Mouse (Mus musculus) G1E (cell line): ENCODE data around the gene Prkar2a. TPM values are rescaled to one million over a fixed set of nuclear protein-coding genes. Genes with fewer than 3 reads are reported as not detected.
A peak's percentile ranks its signal among the peaks of the same experiment; 100 is the strongest.

Source experiments
- ATAC-seq: 2 replicates; pipeline ENCODE4 v1.8.0; 2016; ENCODE audit warnings: mild to moderate bottlenecking; ENCODE audit not compliant: insufficient number of reproducible peaks, poor library complexity, low FRiP score, severe bottlenecking; ENCODE audit errors: extremely low read depth
- DNase-seq: peaks from one replicate; pipeline ENCODE4 v3.0.0; 2012; ENCODE audit warnings: low spot score
- H3K27me3 ChIP-seq: 2 replicates; pipeline ENCODE4 v1.6.1; 2012; ENCODE audit warnings: mild to moderate bottlenecking, low read length, inconsistent platforms; ENCODE audit not compliant: insufficient read depth
- H3K36me3 ChIP-seq: replicated peaks from 2 replicates; pipeline ENCODE3; 2012; ENCODE audit warnings: mild to moderate bottlenecking, inconsistent platforms
- H3K4me1 ChIP-seq: 2 replicates; pipeline ENCODE4 v1.6.1; 2012; ENCODE audit warnings: low read depth, low read length, inconsistent platforms, mixed read lengths; ENCODE audit not compliant: insufficient read depth
- H3K4me3 ChIP-seq: 2 replicates; pipeline ENCODE4 v1.5.1; 2012; ENCODE audit warnings: low read depth, mild to moderate bottlenecking, inconsistent platforms, low read length, moderate library complexity, mixed read lengths
- H3K9me3 ChIP-seq: replicated peaks from 2 replicates; pipeline ENCODE4 v1.6.1; 2012; ENCODE audit warnings: inconsistent platforms
- CTCF ChIP-seq: IDR thresholded peaks from 2 replicates; pipeline ENCODE4 v1.5.1; 2012; ENCODE audit warnings: low read depth, low read length, inconsistent platforms, mixed read lengths
- GATA1 ChIP-seq: IDR thresholded peaks from 2 replicates; pipeline ENCODE4 v1.6.1; 2012; ENCODE audit warnings: borderline replicate concordance, low read length, inconsistent platforms, mixed read lengths
- GATA2 ChIP-seq: IDR thresholded peaks from 2 replicates; pipeline ENCODE4 v1.6.1; 2012; ENCODE audit warnings: low read depth, low read length, inconsistent platforms, borderline replicate concordance
- POLR2AphosphoS5 ChIP-seq: IDR thresholded peaks from 2 replicates; pipeline ENCODE4 v1.6.1; 2012; ENCODE audit warnings: low read depth, low read length, inconsistent platforms; ENCODE audit not compliant: insufficient replicate concordance
- TAL1 ChIP-seq: conservative IDR thresholded peaks from 2 replicates; pipeline ENCODE4 v1.6.1; 2012; ENCODE audit warnings: low read depth, low read length, inconsistent platforms, mixed read lengths
- polyA plus RNA-seq: library from polyadenylated mRNA; stranded (reverse); fragments of >175 nt; gene quantifications from 2 replicates; pipeline ENCODE4 v1.2.3, GENCODE M21; 2012
- total RNA-seq, 2 experiments: library from RNA; stranded (forward) in 1 of 2; stranded (reverse) in 1 of 2; fragments of 200-1000 nt in 1 of 2; fragments of >200 nt in 1 of 2; fragmentation: Nextera tagmentation in 1 of 2; gene quantifications; 2 replicates each; pipeline ENCODE4 v1.2.3; 2014 to 2017

Gene Prkar2a
- total and polyA plus RNA-seq, 3 experiments, result 0.38 TPM; not detected in 2

GRCm38 (mm10) chr9:108746876-108747499 is 57.9 kb downstream of the Prkar2a start:
- ATAC-seq (no peak), DNase-seq (no peak)
- H3K36me3 ChIP-seq, result no peaks in the 10 kb centered on the region
- H3K4me3 ChIP-seq, result no peak overlapping the region
- no peaks in the 10 kb centered on the region for H3K9me3 ChIP-seq
- peaks cover 12% of the 10 kb centered on the region; the same call in 1 of the 2 replicates for H3K27me3 ChIP-seq
- no peak for TF ChIP-seq TAL1
- TF ChIP-seq GATA1, result no peak
- no peak for TF ChIP-seq POLR2AphosphoS5
- TF ChIP-seq GATA2, result no peak
- H3K4me1 ChIP-seq, result no peaks in the 10 kb centered on the region

GRCm38 (mm10) chr9:108747694-108748093 is 58.6 kb downstream of the Prkar2a start:
- DNase-seq, result no peak
- Histone ChIP-seq H3K4me3 (no peak overlapping the region), H3K4me1 (no peaks in the 10 kb centered on the region), H3K36me3 (no peaks in the 10 kb centered on the region), H3K27me3 (peaks cover 12% of the 10 kb centered on the region; the same call in 1 of the 2 replicates), H3K9me3 (no peaks in the 10 kb centered on the region)
- TF ChIP-seq GATA2 (no peak), TAL1 (no peak), CTCF (no peak), POLR2AphosphoS5 (no peak), GATA1 (no peak)
- ATAC-seq, result no peak

- no peak overlapping the region for H3K4me3 ChIP-seq
- H3K27me3 ChIP-seq, result peaks cover 12% of the 10 kb centered on the region; the same call in 1 of the 2 replicates
- H3K9me3 ChIP-seq, result no peaks in the 10 kb centered on the region
- H3K4me1 ChIP-seq, result peaks cover 4% of the 10 kb centered on the region
- no peak for TF ChIP-seq GATA2
- TF ChIP-seq CTCF, result no peak
- TF ChIP-seq POLR2AphosphoS5, result no peak
- TF ChIP-seq TAL1, result no peak
- no peak for TF ChIP-seq GATA1
- DNase-seq, result no peak
- no peaks in the 10 kb centered on the region for H3K36me3 ChIP-seq
- no peak for ATAC-seq
These were observed 59.6 kb downstream of the Prkar2a start for GRCm38 (mm10) chr9:108748600-108749183.

GRCm38 (mm10) chr9:108750616-108751015 is 61.5 kb downstream of the Prkar2a start:
- no peak for DNase-seq
- no peaks in the 10 kb centered on the region for H3K36me3 ChIP-seq
- no peaks in the 10 kb centered on the region for H3K9me3 ChIP-seq
- peaks cover 24% of the 10 kb centered on the region for H3K27me3 ChIP-seq
- no peak for ATAC-seq
- TF ChIP-seq CTCF, result no peak
- no peak for TF ChIP-seq POLR2AphosphoS5
- no peak for TF ChIP-seq GATA2
- TF ChIP-seq GATA1, result no peak
- TF ChIP-seq TAL1, result no peak
- no peak overlapping the region for H3K4me3 ChIP-seq
- H3K4me1 ChIP-seq, result peaks cover 4% of the 10 kb centered on the region

- Histone ChIP-seq H3K9me3 (no peaks in the 10 kb centered on the region), H3K36me3 (no peaks in the 10 kb centered on the region), H3K4me3 (no peak overlapping the region), H3K27me3 (peaks cover 20% of the 10 kb centered on the region), H3K4me1 (peaks cover 4% of the 10 kb centered on the region)
- no peak for ATAC-seq
- DNase-seq, result no peak
- TF ChIP-seq GATA2 (no peak), TAL1 (no peak), POLR2AphosphoS5 (no peak), GATA1 (no peak), CTCF (no peak)
These were observed 63.2 kb downstream of the Prkar2a start for GRCm38 (mm10) chr9:108752142-108752920.

GRCm38 (mm10) chr9:108753326-108753725 is 64.2 kb downstream of the Prkar2a start:
- H3K9me3 ChIP-seq, result no peaks in the 10 kb centered on the region
- H3K36me3 ChIP-seq, result no peaks in the 10 kb centered on the region
- no peak overlapping the region for H3K4me3 ChIP-seq
- H3K4me1 ChIP-seq, result peaks cover 4% of the 10 kb centered on the region
- no peak for ATAC-seq
- peaks cover 20% of the 10 kb centered on the region for H3K27me3 ChIP-seq
- peak; percentile 34 for DNase-seq
- TF ChIP-seq GATA1 (no peak), TAL1 (no peak), POLR2AphosphoS5 (no peak), CTCF (peak; percentile 67)
